Mouse (Mus musculus) left cerebral cortex, adult 9 months (tissue): ENCODE measurements around the gene Timm17a.

Experiments
- DNase-seq, 2 experiments: peaks; one replicate each; pipeline ENCODE4 v3.0.0; 2022; ENCODE audit warnings: low spot score in 2 of 2

The Timm17a gene

DNA sequence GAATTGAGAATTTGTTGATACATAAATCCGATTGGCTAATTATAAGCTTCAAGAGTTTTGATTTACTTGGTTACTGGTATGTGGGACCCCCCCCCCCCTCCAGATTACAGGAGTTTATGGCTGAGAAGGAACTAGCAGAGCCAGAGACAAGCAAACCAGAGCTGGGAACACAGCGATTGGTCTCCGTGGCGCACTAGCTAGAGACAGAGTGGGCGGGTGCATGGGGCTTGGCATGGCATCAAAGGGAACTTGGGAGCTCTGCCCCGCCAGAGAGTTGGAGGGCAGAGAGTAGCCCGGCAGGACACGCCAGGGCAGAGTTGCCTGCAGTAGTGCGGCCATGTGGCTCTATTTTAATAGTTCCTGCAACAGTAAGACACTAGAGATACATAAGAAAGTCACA is 32.9 kb downstream of the Timm17a start:
- peak in 1 of 2 experiments; percentile 59 for DNase-seq

DNA sequence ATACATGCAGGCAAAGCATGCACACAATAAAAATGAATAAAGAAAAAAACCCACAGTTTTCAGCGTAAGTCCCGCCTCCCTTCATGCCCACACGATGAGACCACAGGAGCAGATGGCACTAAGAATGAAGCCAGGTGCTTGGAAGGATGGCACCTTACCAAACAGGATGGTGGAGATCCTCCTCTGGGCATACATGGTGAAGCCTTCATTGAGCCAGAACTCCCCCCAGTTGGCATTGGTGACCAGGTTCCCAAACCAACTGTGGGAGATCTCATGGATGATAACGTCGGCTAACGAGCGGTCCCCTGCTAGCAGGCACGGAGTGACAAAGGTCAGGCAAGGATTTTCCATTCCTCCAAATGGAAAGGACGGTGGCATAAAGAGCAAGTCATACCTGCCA is 42.2 kb downstream of the Timm17a start:
- DNase-seq = no peak

DNA sequence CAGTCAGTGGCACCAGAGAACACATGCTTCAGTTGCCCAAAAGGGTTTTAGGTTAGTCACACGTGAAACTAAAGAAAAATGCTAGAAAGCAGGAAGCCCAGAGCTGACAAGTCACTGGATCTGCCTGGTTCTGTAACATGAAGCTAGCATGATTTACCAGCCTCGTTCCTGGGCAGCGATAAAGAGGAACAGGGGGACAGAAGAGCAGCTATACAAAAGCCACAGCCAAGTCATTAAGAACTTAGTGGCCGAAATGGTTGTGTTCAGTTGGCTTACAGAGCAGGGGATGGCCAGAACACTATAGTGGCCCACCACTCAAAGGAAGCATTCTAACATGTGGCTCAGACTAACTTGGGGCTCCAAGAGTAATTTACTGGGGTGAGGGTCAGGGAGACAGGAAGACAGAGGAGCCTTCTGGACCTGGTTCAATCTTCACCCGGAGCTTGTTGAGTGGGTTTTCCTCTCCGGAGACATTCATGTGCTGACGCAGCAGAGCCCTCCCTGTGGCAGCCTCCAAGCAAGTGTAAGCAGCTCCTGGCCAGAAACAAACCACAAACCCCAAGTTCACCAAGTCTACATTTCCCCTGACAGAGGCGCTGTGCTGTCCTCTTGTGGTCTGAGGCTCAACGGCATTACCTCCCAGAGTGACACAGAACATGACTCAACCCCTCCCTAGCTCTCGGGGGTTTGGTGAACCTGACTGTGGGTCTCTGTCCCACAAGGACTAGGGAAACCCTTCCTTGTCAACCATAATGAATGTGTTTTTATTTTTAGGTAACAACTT is 45.7 kb downstream of the Timm17a start:
- DNase-seq = no peak

DNA sequence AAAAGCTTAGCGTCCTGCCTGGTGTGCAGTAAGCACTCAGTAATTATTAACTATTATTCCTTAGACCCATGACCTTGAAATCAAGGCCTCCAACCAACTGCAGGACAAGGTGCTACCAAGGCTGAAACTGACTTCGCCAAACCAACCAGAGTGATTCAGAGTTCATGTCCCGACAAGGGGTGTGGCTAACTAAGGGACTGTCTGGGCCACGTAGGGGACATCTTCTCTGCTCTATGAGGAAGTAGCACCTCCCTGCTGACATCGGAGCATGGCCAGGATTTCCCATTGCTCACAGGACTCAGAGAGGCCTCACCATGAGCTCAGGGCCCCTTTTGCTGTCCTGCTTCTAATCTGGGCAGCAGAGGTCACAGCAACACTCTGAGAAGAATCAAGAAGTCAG is 47.7 kb downstream of the Timm17a start:
- no peak for DNase-seq

GRCm38 (mm10) chr1:135263316-135263715 is 50.3 kb downstream of the Timm17a start:
- no peak for DNase-seq

DNA sequence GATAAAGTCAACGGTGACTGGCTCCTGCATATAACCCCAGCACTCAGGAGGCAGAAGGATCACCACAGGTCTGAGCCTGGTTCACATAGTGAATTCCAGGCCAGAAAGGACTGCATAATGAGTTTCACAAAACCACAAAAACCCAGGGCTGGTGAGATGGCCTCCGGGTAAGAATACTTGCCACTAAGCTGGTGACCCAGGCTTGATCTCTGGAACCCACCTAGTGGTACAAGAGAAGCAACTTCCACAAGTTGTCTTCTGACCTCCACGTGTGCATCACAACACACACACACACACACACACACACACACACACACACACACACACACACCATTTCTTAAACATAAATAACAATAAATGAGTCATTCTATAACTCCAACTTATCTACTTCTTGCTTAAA is 51.2 kb downstream of the Timm17a start:
- DNase-seq = no peak

GRCm38 (mm10) chr1:135260931-135261330 is 52.6 kb downstream of the Timm17a start:
- no peak for DNase-seq

GRCm38 (mm10) chr1:135259128-135259436 is 54.5 kb downstream of the Timm17a start:
- DNase-seq = peak in 1 of 2 experiments; percentile 78

DNA sequence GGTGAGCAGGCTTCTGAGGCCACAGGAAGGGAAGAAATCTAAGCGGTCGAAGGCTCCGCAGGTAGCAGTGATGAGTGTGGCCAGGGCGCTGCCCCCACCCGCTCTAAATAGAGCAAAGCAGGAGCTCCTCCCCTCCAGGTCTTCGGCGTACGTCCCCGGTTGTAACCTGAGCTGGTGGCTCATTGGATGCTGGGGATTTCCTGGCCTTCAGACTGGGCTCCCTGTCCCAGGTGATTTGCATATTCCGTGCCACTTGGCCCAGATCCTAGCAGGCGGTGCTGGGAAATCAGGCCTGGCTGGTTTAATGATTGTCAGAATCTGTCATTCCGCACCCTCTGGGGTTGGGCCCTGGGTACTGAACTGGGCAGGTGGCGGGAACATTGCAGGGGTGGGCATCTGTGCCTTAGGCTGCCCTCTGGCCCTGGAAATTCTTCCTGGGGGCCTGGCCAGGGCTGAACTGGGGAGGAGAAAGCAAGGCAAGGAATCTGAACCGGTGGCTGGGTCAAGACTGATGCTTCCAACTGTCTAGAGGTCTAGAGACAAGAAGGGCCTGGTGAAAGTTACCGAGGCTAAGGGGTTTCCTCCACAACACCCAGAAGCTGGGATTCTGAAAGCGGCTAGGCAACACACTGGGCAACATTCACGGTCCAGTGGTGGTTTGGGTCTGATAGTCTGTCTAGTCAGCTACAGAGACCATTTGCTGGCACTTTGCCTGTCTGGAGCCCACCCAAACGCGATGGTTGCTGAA is 55.0 kb downstream of the Timm17a start, which contains the start of gene Elf3:
Gene Elf3, minus strand, starts transcription at position 189 of the 748 bp plus-strand sequence.
- DNase-seq = no peak

DNA sequence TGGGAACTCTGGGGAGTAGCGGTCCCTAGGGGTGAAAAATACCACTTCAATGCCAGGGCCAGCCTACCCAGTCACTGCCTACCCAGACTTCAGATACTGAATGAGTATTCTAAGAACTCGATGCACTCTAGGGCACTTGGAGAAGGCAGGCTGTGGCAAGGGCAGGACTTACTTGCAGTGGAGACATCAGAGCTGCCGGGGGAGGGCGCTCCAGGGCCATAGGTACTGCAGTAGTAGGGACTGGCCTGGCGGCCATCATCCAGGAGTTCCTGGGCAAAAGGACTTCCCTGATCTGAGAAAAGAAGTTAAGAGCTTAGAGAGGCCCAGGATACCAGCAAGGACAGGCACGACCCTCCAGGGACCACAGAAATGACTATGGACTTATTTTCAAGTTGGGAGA is 57.3 kb downstream of the Timm17a start:
- no peak for DNase-seq

- DNase-seq = no peak
Measured at GRCm38 (mm10) chr1:135252854-135253253, 60.7 kb downstream of the Timm17a start.

DNA sequence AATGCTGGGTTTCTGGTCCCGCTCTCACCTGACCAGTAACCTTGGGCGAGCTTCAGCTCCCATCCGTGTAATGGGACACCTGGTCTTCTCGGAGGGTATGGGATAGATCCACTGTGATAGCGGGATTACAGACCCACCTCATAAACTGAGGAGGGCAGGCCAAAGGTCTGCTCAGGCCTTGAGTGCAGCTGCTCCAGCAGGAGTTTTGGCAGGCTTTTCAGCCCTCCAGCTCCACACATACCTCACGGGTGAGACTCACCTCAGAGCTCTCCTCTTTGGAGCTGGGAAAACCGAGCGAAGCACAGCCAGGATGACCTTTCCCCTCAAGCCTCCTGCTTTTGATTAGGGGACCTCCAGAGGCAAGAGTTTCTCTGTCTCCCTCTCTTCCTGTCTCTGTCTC is 62.2 kb downstream of the Timm17a start:
- DNase-seq = no peak

DNA sequence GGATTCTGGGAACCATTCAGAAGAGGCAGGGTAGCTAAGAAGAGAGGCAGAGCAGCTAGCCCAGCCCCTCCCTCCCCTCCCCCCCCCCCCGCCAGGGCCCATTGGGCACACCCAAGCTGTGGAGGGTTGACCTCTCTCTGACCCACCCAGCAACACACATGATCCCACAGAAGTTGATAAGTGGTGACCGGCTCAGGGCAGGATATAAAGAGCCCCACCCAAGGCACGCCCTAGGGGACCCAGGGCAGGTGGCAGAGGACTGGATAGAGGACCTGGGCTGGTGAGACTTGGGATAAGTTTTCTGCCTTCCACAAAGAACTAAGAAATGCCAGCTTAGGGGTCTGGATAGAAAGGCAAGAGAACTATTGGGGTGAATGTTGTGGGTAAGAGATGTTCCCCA is 62.9 kb downstream of the Timm17a start:
- no peak for DNase-seq

DNA sequence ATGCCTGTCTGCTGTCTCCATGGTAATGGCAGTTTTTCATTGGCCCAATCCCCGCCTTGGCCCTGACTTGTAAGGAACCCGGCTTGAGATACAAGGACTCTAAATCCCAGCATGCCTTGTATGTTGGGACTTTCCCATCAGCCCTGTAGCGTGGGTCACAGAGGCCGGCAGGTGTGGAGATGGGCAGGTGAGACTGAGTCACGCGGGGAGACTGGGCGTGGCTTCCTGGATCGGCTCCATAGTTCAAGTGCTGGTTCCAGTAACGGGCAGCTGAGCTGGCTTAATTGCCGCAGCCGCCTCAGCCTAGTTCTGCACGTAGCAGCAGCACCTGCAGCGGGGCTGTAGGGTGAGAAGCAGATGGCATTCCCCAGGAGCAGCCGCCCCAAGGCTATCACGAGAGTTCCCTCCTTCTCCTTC is 65.1 kb downstream of the Timm17a start:
- DNase-seq = peak; percentile 52 to 70
